Mouse (Mus musculus): ENCODE measurements at regions not wholly inside any gene's neighbourhood (a gene's known extent, or its start where the extent isn't known, plus 50 kb on each side); places are given as distances from the start of the nearest gene placed in this dataset.

GRCm38 (mm10) chr5:39292849-39293248, 416.2 kb upstream of the Clnk start:
- TF ChIP-seq CTCF (IDR thresholded peaks at IDR 0.05; ENCODE audit: extremely low read depth, insufficient read depth, low read length) (no peak), POLR2A (IDR thresholded peaks at IDR 0.05; ENCODE audit: extremely low read depth, insufficient read depth, low read length) (no peak)

Data from cortical plate, adult 2 months (tissue).